Mouse (Mus musculus) heart, adult 11 months (tissue): ENCODE results near the gene Otud7a.

Experiments
- DNase-seq: peaks from one replicate; pipeline ENCODE4 v3.0.0; 2022

Gene Otud7a

GRCm38 (mm10) chr7:63559679-63560078 lies 115.1 kb downstream of the Otud7a start:
- DNase-seq, result no peak

- DNase-seq, result no peak
Observed at GRCm38 (mm10) chr7:63583310-63583709, 138.8 kb downstream of the Otud7a start.

- DNase-seq, result no peak
Observed at GRCm38 (mm10) chr7:63586184-63586870, 141.8 kb downstream of the Otud7a start.

- no peak for DNase-seq
Observed at GRCm38 (mm10) chr7:63590305-63590704, 145.8 kb downstream of the Otud7a start.

GRCm38 (mm10) chr7:63591322-63591721 lies 146.8 kb downstream of the Otud7a start:
- no peak for DNase-seq

- DNase-seq, result no peak
Observed at GRCm38 (mm10) chr7:63592061-63592460, 147.5 kb downstream of the Otud7a start.

GRCm38 (mm10) chr7:63604827-63605226 lies 160.3 kb downstream of the Otud7a start:
- DNase-seq, result no peak

GRCm38 (mm10) chr7:63617018-63617417 lies 172.5 kb downstream of the Otud7a start:
- DNase-seq, result peak; percentile 65

GRCm38 (mm10) chr7:63620776-63621340 lies 176.3 kb downstream of the Otud7a start:
- no peak for DNase-seq

- DNase-seq, result no peak
Observed at GRCm38 (mm10) chr7:63637651-63638050, 193.1 kb downstream of the Otud7a start.

GRCm38 (mm10) chr7:63644002-63644401 lies 199.5 kb downstream of the Otud7a start:
- DNase-seq, result no peak

- DNase-seq, result no peak
Observed at GRCm38 (mm10) chr7:63647136-63647535, 202.6 kb downstream of the Otud7a start.

- no peak for DNase-seq
Observed at GRCm38 (mm10) chr7:63660261-63660660, 215.7 kb downstream of the Otud7a start.

- DNase-seq, result peak; percentile 8
Observed at GRCm38 (mm10) chr7:63662757-63663156, 218.2 kb downstream of the Otud7a start.

- no peak for DNase-seq
Observed at GRCm38 (mm10) chr7:63665496-63665895, 220.9 kb downstream of the Otud7a start.

GRCm38 (mm10) chr7:63667986-63668741 lies 223.6 kb downstream of the Otud7a start:
- no peak for DNase-seq

GRCm38 (mm10) chr7:63668951-63669350 lies 224.4 kb downstream of the Otud7a start:
- DNase-seq, result no peak

GRCm38 (mm10) chr7:63670911-63671310 lies 226.4 kb downstream of the Otud7a start:
- peak; percentile 77 for DNase-seq

GRCm38 (mm10) chr7:63671904-63672303 lies 227.4 kb downstream of the Otud7a start:
- peak; percentile 86 for DNase-seq

GRCm38 (mm10) chr7:63676631-63677030 lies 232.1 kb downstream of the Otud7a start:
- DNase-seq, result peak; percentile 73

- peak; percentile 10 for DNase-seq
Observed at GRCm38 (mm10) chr7:63677149-63677548, 232.6 kb downstream of the Otud7a start.

- DNase-seq, result no peak
Observed at GRCm38 (mm10) chr7:63687056-63687455, 242.5 kb downstream of the Otud7a start.

GRCm38 (mm10) chr7:63697921-63698320 lies 253.4 kb downstream of the Otud7a start:
- peak; percentile 52 for DNase-seq

- DNase-seq, result peak; percentile 11
Observed at GRCm38 (mm10) chr7:63717903-63718302, 273.4 kb downstream of the Otud7a start.
